Mouse (Mus musculus) lung, adult 2 months (tissue): ENCODE measurements around the gene Negr1.

Source experiments
- CTCF ChIP-seq: fragments of 200-500 bp; IDR thresholded peaks from 2 replicates; pipeline ENCODE4 v1.5.1; 2011; ENCODE audit warnings: mild to moderate bottlenecking, low read length, control low read depth; ENCODE audit not compliant: insufficient read depth
- POLR2A ChIP-seq: fragments of 200-500 bp; IDR thresholded peaks from 2 replicates; pipeline ENCODE4 v1.6.1; 2011; ENCODE audit warnings: low read depth, mild to moderate bottlenecking, control low read depth, low read length, borderline replicate concordance; ENCODE audit errors: extremely low read depth

- TF ChIP-seq POLR2A, result no peak
- no peak for TF ChIP-seq CTCF
These were observed 329.4 kb downstream of the Negr1 start for GRCm38 (mm10) chr3:156890986-156891385.
